Mouse (Mus musculus) adrenal gland, postnatal 36 days (tissue): ENCODE data around the gene Tas2r126. TPM values are rescaled to one million over a fixed set of nuclear protein-coding genes. Genes with fewer than 3 reads are reported as not detected.

Experiments used
- total RNA-seq, 2 experiments: library from RNA; stranded (reverse); gene quantifications; 2 replicates each; pipeline ENCODE4 v1.2.3; 2021

The Tas2r126 gene
- total RNA-seq, 2 experiments from 2014 or later: 3.7 TPM; not detected in 1

Other genes starting within 250 kb of the Tas2r126 start
- not detected for gene Tas2r144, start 219.2 kb upstream of the Tas2r126 start, total RNA-seq
- gene Gstk1, start 188.6 kb upstream of the Tas2r126 start, total RNA-seq: 100 to 1,000 TPM in 1 of 2 experiments, 10 to 100 TPM in 1; 71.9 to 345 TPM
- gene Tmem139, start 172.6 kb upstream of the Tas2r126 start, total RNA-seq: 1 to 10 TPM in 1 of 2 experiments, not detected in 1; 2.4 TPM
- gene Casp2, start 169.6 kb upstream of the Tas2r126 start, total RNA-seq: 10 to 100 TPM; 17.8 to 20.6 TPM
- gene Clcn1, start 147.8 kb upstream of the Tas2r126 start, total RNA-seq: under 1 TPM in 1 of 2 experiments, not detected in 1; 0.20 TPM
- gene Fam131b, start 109.9 kb upstream of the Tas2r126 start, total RNA-seq: under 1 TPM; 0.23 to 0.60 TPM
- 100 to 1,000 TPM; 107 to 144 TPM for gene Zyx, start 84.9 kb upstream of the Tas2r126 start, total RNA-seq
- under 1 TPM; 0.46 to 0.49 TPM for gene Epha1, start 61.3 kb upstream of the Tas2r126 start, total RNA-seq
- 1 to 10 TPM; 2.3 to 5.9 TPM for gene Tas2r143, start 34.3 kb upstream of the Tas2r126 start, total RNA-seq
- 1 to 10 TPM; 1.3 to 6.4 TPM for gene Tas2r135, start 29.1 kb upstream of the Tas2r126 start, total RNA-seq
- gene Olfr458, start 30.7 kb downstream of the Tas2r126 start, total RNA-seq: not detected
- gene Olfr457, start 41.8 kb downstream of the Tas2r126 start, total RNA-seq: not detected
- gene Olfr456, start 52.7 kb downstream of the Tas2r126 start, total RNA-seq: not detected
- gene Olfr455, start 113.1 kb downstream of the Tas2r126 start, total RNA-seq: not detected
- not detected for gene Tcaf3, start 163.2 kb downstream of the Tas2r126 start, total RNA-seq
- gene Tcaf2, start 210.7 kb downstream of the Tas2r126 start, total RNA-seq: 10 to 100 TPM in 1 of 2 experiments, 1 to 10 TPM in 1; 9.4 to 13.7 TPM